Mouse (Mus musculus) midbrain, postnatal 0 days (tissue): ENCODE measurements at regions not wholly inside any gene's neighbourhood (a gene's known extent, or its start where the extent isn't known, plus 50 kb on each side); places are given as distances from the start of the nearest gene placed in this dataset.

Source experiments
- ATAC-seq: fragments of 200-750 bp; cut with Nextera tagmentation; 2 replicates; pipeline ENCODE4 v1.8.0; 2017; ENCODE audit warnings: moderate number of reproducible peaks, mild to moderate bottlenecking, moderate TSS enrichment, moderate library complexity; ENCODE audit not compliant: low FRiP score
- DNase-seq: peaks from one replicate; pipeline ENCODE4 v3.0.0-alpha.2; 2015; ENCODE audit warnings: low spot score
- H3K27ac ChIP-seq: fragments of 300-500 bp; sonication (generic); 2 replicates; pipeline ENCODE4 v1.5.1; 2014; ENCODE audit warnings: low read depth, mild to moderate bottlenecking, low read length, mixed read lengths
- H3K27me3 ChIP-seq: fragments of 300-500 bp; sonication (generic); 2 replicates; pipeline ENCODE4 v1.6.1; 2014; ENCODE audit warnings: low read length, control low read depth, mixed read lengths; ENCODE audit not compliant: insufficient read depth
- H3K36me3 ChIP-seq: fragments of 300-500 bp; sonication (generic); 2 replicates; pipeline ENCODE4 v1.6.1; 2014; ENCODE audit warnings: low read length, control low read depth, mixed read lengths; ENCODE audit not compliant: insufficient read depth
- H3K4me1 ChIP-seq: fragments of 300-500 bp; sonication (generic); 2 replicates; pipeline ENCODE4 v1.6.1; 2014; ENCODE audit warnings: mild to moderate bottlenecking, control low read depth, antibody characterized with exemption, low read length, mixed read lengths; ENCODE audit not compliant: insufficient read depth
- H3K4me2 ChIP-seq: fragments of 300-500 bp; sonication (generic); 2 replicates; pipeline ENCODE4 v1.6.1; 2014; ENCODE audit warnings: low read depth, mild to moderate bottlenecking, low read length, mixed read lengths; ENCODE audit not compliant: poor library complexity, severe bottlenecking
- H3K4me3 ChIP-seq: fragments of 300-500 bp; sonication (generic); 2 replicates; pipeline ENCODE4 v1.5.1; 2014; ENCODE audit warnings: low read depth, mild to moderate bottlenecking, low read length, moderate library complexity
- H3K9ac ChIP-seq: fragments of 300-500 bp; sonication (generic); replicated peaks from 2 replicates; pipeline ENCODE4 v1.6.1; 2014; ENCODE audit warnings: mild to moderate bottlenecking, low read length, moderate library complexity, mixed read lengths; ENCODE audit not compliant: poor library complexity, severe bottlenecking
- H3K9me3 ChIP-seq: fragments of 300-500 bp; sonication (generic); 2 replicates; pipeline ENCODE4 v1.6.1; 2016; ENCODE audit warnings: low read length, control low read depth
- CTCF ChIP-seq: IDR thresholded peaks from 2 replicates; pipeline ENCODE4 v1.5.1; 2016; ENCODE audit warnings: antibody characterized with exemption, mild to moderate bottlenecking
- WGBS: fragments of 180-500 bp; shearing (Covaris S2); extraction: QIAGEN DNeasy Blood & Tissue Kit; methylation state at CpG from one replicate; pipeline ENCODE4 v1.1.7; 2014; 5-methylcytosine and 5-hydroxymethylcytosine counted together

DNA sequence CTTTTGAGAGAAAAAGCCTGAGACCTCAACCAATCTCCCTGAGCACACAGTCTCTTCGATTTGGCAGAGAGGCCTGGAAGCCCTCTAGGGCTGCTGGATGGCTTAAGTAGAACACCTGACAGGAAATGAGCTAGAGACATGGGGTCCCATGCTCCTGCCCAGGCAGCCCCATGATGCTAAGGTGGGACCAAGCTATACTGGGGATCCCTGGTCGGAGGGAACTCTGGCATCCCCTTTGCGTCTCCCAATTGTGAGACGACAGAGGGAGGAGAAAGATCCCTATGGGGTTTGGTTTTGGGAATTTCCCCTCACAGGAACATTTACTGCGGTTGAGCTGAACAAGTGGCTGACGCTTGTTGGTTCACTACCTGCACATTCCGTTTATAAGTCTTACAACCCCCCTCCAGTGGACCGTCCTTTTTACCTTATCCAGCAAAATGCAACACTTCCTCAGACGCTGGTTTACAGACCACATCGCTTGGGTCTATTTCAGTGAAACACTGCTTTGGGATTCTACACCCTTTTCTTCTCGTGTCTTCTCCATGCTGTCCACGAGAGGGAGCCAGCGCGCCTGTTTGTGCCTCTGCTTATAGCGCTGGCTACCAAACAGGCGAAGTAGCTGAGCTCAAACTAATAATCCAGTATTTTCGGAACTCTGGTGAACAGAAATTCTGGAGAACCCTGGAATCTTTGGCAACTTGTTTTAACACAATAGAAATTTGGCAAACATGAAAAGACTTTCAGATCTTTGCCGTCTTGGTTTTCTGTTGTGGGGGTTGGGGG, 93.7 kb upstream of the Spred2 start:
- peak; percentile 98 for TF ChIP-seq CTCF
- 18% methylated on average over 18 of the region's 18 CpGs for WGBS
- peak; percentile 42 for ATAC-seq

DNA sequence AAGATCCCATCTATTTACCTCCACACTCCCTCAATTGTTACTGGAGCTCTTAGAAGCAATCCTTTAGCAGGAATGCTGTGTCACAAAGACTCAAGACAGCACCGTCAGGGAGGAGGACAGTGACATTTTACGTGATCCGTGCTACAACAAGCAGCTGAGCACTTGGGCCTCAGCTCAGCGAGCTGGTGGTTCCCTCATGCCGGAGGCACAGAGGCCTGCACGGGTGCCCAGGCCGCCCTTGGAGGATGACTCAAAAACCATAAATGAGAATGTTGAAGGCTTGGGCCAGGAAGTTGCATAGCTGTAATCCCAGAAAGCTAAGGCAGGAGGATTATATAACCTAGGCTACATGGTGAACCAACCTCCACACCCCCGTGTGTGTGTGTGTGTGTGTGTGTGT, 89.6 kb upstream of the Spred2 start:
- H3K4me3 ChIP-seq, result no peak overlapping the region
- WGBS, result 73% methylated on average over 8 of the region's 8 CpGs
- H3K4me1 ChIP-seq, result 0 out of 2 replicates have a peak, but pooled peaks cover 5% of the 10 kb centered on the region
- TF ChIP-seq CTCF, result no peak
- DNase-seq (no peak), ATAC-seq (no peak)
- no peak overlapping the region for H3K27ac ChIP-seq
- no peaks in the 10 kb centered on the region for H3K27me3 ChIP-seq
- no peaks in the 10 kb centered on the region for H3K9me3 ChIP-seq
- H3K4me2 ChIP-seq, result no peak overlapping the region
- H3K9ac ChIP-seq, result no peak overlapping the region
- no peaks in the 10 kb centered on the region for H3K36me3 ChIP-seq

More for the DNA sequence above, 93.7 kb upstream of the Spred2 start:
- Histone ChIP-seq H3K27ac (no peak overlapping the region), H3K4me3 (no peak overlapping the region), H3K36me3 (no peaks in the 10 kb centered on the region), H3K9me3 (no peaks in the 10 kb centered on the region), H3K4me2 (no peak overlapping the region), H3K27me3 (no peaks in the 10 kb centered on the region), H3K9ac (no peak overlapping the region), H3K4me1 (0 out of 2 replicates have a peak, but pooled peaks cover 1% of the 10 kb centered on the region)
- DNase-seq, result peak; percentile 84

DNA sequence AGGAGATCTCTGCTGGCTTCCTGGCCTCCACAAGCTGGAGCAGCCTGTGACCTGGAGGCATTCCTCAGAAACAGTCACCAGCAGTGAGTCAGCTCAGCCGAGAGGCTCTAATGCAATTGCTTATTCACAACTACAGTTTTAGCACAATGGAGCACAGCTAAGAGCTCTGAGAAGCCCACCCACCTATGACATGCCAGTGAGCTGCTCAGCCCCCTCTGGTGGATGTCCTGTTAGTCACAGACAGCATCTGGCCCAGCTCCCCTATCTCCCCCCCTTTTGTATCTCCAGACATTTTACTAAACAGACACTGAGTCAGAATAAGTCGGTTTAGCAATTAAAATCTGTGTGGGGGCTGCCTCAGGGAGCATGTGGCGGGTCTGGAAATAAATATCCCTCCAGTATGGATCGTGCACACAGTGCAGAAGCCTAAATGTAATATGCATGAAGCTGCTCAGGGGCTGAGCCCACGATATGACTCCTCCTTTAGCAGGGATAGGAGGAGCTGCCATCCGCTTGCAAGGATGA, 88.9 kb upstream of the Spred2 start:
- TF ChIP-seq CTCF, result peak; percentile 70
- 0 out of 2 replicates have a peak overlapping the region, but pooled peaks have one; percentile 24 for H3K9ac ChIP-seq
- WGBS, result 6% methylated on average over 6 of the region's 6 CpGs

DNA sequence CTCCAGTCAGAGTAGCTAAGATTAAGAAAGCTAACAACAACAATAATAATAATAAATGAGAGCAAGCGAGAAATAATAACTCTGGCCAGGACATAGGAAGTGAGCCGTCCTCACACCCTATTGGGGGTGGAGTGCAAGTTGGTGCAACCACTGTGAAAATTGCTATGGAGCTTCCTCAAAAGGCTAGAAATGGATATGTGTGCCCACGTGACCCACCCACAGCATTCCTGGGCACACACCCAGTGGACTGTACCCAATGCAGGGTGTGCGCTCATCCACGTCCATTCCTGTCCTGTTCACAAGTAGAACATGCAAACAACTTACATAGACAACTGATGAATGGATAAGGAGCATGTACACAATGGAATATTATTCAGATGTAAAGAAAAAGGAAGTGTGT, 85.2 kb upstream of the Spred2 start:
- H3K27ac ChIP-seq, result no peak overlapping the region
- DNase-seq, result no peak
- no peak overlapping the region for H3K4me3 ChIP-seq
- H3K27me3 ChIP-seq, result no peaks in the 10 kb centered on the region
- no peaks in the 10 kb centered on the region for H3K9me3 ChIP-seq
- H3K4me2 ChIP-seq, result no peak overlapping the region
- H3K36me3 ChIP-seq, result no peaks in the 10 kb centered on the region
- 0 out of 2 replicates have a peak, but pooled peaks cover 5% of the 10 kb centered on the region for H3K4me1 ChIP-seq
- 92% methylated on average over 5 of the region's 5 CpGs for WGBS
- no peak for TF ChIP-seq CTCF
- no peak for ATAC-seq
- H3K9ac ChIP-seq, result no peak overlapping the region

More for the DNA sequence above, 88.9 kb upstream of the Spred2 start:
- DNase-seq, result peak; percentile 79
- Histone ChIP-seq H3K9me3 (no peaks in the 10 kb centered on the region), H3K4me2 (peak overlapping the region; percentile 26), H3K27ac (peak overlapping the region; percentile 18; the same call in 1 of the 2 replicates), H3K36me3 (no peaks in the 10 kb centered on the region), H3K4me3 (no peak overlapping the region), H3K27me3 (no peaks in the 10 kb centered on the region), H3K4me1 (0 out of 2 replicates have a peak, but pooled peaks cover 5% of the 10 kb centered on the region)
- ATAC-seq, result peak; percentile 82

DNA sequence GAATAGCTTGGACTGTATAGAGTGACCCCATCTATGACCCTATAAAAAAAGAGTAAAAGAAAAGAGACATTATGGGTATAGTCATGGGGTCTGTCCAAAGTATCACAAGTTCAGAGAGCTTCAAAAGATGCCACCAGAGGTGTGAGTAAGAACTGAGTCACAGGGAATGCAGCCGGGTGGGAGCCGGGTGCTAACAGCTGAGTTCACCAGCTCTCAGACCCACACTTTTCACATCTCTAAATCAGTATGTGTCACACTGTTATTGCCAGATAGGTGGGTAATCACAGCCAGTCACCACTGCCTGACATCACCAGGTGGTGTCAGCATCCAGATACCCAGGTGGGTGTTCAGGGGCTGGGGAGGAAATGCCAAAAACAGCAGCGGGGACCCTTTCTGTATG, 81.1 kb upstream of the Spred2 start:
- H3K36me3 ChIP-seq, result no peaks in the 10 kb centered on the region
- H3K9ac ChIP-seq, result no peak overlapping the region
- no peaks in the 10 kb centered on the region for H3K4me1 ChIP-seq
- no peak overlapping the region for H3K27ac ChIP-seq
- no peak overlapping the region for H3K4me3 ChIP-seq
- TF ChIP-seq CTCF, result no peak
- H3K9me3 ChIP-seq, result no peaks in the 10 kb centered on the region
- no peak for DNase-seq
- H3K4me2 ChIP-seq, result no peak overlapping the region
- H3K27me3 ChIP-seq, result no peaks in the 10 kb centered on the region
- WGBS, result 90% methylated on average over 3 of the region's 3 CpGs
- no peak for ATAC-seq

DNA sequence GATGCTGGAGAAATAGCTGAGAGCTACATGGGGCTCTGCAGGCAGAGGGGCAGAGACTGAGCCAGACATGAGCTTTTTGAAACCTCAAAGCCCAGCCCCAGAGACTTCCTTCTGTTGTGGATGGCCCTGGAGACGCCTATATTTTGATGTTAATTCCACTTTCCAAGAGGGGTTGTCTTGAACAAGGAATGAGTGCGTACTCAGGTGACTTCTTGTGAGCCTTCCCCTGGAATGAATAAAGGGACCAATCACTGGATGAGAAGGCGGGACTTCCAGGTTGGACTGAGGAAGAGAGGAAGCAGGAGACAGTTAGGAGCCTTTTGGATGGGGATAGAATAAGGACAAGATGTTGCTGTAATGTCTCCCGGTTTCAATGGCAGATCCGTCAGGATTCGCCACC, 76.3 kb upstream of the Spred2 start:
- 92% methylated on average over 6 of the region's 6 CpGs for WGBS

More for the DNA sequence above, 76.3 kb upstream of the Spred2 start:
- Histone ChIP-seq H3K36me3 (no peaks in the 10 kb centered on the region), H3K4me1 (no peaks in the 10 kb centered on the region), H3K9me3 (no peaks in the 10 kb centered on the region), H3K27ac (no peak overlapping the region), H3K4me3 (no peak overlapping the region), H3K9ac (no peak overlapping the region), H3K27me3 (no peaks in the 10 kb centered on the region), H3K4me2 (no peak overlapping the region)
- ATAC-seq (no peak), DNase-seq (no peak)
- no peak for TF ChIP-seq CTCF
